Mouse (Mus musculus) hindbrain, embryonic 10.5 days (tissue): Measurements from ENCODE around the gene Nrip1. TPM values are rescaled to one million over a fixed set of nuclear protein-coding genes. Genes with fewer than 3 reads are reported as not detected.

ENCODE experiments used
- DNase-seq: peaks from one replicate; pipeline ENCODE4 v3.0.0-alpha.2; 2017; ENCODE audit warnings: low spot score
- H3K27ac ChIP-seq: fragments of 300-500 bp; sonication (generic); 2 replicates; pipeline ENCODE4 v1.5.1; 2016; ENCODE audit warnings: mild to moderate bottlenecking, moderate library complexity
- H3K27me3 ChIP-seq: fragments of 300-500 bp; sonication (generic); 2 replicates; pipeline ENCODE4 v1.6.1; 2016; ENCODE audit warnings: mild to moderate bottlenecking; ENCODE audit not compliant: poor library complexity, insufficient read depth, severe bottlenecking
- H3K36me3 ChIP-seq: fragments of 300-500 bp; sonication (generic); 2 replicates; pipeline ENCODE4 v1.6.1; 2016; ENCODE audit warnings: mild to moderate bottlenecking, moderate library complexity
- H3K4me1 ChIP-seq: fragments of 300-500 bp; sonication (generic); replicated peaks from 2 replicates; pipeline ENCODE4 v1.6.1; 2016; ENCODE audit warnings: mild to moderate bottlenecking
- H3K4me3 ChIP-seq: fragments of 300-500 bp; sonication (generic); 2 replicates; pipeline ENCODE4 v1.5.1; 2016; ENCODE audit warnings: mild to moderate bottlenecking, moderate library complexity
- H3K9me3 ChIP-seq: fragments of 300-500 bp; sonication (generic); 2 replicates; pipeline ENCODE4 v1.6.1; 2016; ENCODE audit warnings: mild to moderate bottlenecking, moderate library complexity
- WGBS: fragments of 180-500 bp; shearing (Covaris S2); methylation state at CpG from one replicate; pipeline ENCODE4 v1.1.7; 2016; 5-methylcytosine and 5-hydroxymethylcytosine counted together
- polyA plus RNA-seq: library from polyadenylated mRNA; unstranded; fragments of >200 nt; fragmentation: Nextera tagmentation; extraction: Ambion mirVana; gene quantifications from 2 replicates; pipeline ENCODE4 v1.2.1, GENCODE M21; 2016

The Nrip1 gene
- polyA plus RNA-seq, 1 experiment from 2014 or later = 34.8 TPM

DNA sequence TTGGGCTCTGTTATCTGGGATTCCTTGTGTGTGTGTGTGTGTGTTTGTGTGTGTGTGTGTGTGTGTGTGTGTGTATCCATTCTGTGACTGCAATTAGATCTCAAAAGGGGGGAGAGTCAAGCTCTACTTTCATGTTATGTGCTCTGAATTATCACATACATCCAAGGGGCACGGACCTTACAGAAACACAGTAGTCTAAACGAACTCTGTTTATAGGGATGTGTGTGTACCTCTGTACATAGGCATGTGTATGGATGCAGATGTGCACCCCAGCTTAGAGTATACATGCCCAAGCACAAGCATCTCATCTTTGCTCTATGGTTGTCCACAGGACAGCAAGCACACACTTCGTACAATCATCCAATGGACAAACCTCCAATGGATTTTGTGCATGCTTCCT is 98.0 kb downstream of the Nrip1 start:
- H3K4me3 ChIP-seq = no peak overlapping the region
- H3K27ac ChIP-seq = no peak overlapping the region
- H3K4me1 ChIP-seq = no peaks in the 10 kb centered on the region
- H3K9me3 ChIP-seq = no peaks in the 10 kb centered on the region
- WGBS = 89% methylated on average over 3 of the region's 3 CpGs
- no peak for DNase-seq
- H3K27me3 ChIP-seq = no peaks in the 10 kb centered on the region
- no peaks in the 10 kb centered on the region for H3K36me3 ChIP-seq

DNA sequence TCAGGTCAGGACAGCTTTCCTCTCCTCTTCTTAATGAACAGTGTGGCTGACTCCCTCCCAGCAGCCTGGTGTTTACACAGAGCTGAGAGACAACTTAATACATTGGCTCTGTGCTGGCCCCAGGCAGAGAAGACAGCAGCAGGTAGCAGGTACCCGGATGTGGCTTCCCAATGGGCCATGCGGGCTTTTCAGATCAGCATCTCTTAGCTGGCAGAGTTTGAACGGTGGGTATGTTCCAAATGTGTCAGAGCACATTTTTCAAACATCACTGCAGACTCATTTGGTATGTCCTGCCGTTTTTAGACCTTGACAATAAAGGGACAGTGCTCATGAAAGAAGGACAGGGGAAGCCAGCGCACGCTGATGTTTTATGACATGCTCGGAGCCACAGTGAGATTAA is 98.5 kb downstream of the Nrip1 start:
- Histone ChIP-seq H3K4me1 (no peaks in the 10 kb centered on the region), H3K27me3 (no peaks in the 10 kb centered on the region), H3K36me3 (no peaks in the 10 kb centered on the region), H3K9me3 (no peaks in the 10 kb centered on the region), H3K27ac (no peak overlapping the region), H3K4me3 (no peak overlapping the region)
- DNase-seq = no peak
- WGBS = 86% methylated on average over 7 of the region's 7 CpGs

DNA sequence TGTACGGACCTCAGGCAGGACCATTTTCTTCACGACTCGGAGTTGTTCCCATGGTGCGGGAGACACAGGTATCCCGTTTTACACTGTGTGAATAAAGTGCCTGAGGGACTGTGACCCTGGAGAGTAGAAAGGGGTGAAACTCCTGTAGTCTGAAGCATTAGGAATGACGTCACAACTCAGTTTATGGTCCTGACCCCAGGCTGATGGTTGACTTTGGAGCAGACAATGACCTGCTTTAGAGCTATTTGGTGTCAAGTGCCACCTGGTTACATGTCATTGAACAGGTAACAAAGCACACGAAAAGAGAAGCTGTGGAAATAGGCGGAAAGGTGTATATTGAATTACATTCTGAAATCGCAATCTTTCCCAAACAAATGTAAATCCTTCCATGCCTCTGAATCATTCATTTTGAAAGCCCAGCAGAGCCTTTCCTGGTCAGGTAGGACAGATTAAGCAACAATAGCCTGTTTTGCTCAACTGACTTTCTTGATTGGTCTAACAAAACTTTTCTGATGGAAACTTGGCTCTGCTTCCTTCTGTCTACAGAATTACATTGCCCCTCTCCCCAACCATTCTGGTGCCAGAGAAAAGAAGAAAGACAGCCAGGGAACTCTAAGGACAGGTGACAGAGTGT is 106.9 kb downstream of the Nrip1 start:
- H3K4me3 ChIP-seq = no peak overlapping the region
- no peaks in the 10 kb centered on the region for H3K9me3 ChIP-seq
- DNase-seq = no peak
- 79% methylated on average over 9 of the region's 9 CpGs for WGBS
- no peaks in the 10 kb centered on the region for H3K27me3 ChIP-seq
- peaks cover 5% of the 10 kb centered on the region; the same call in 1 of the 2 replicates for H3K4me1 ChIP-seq
- no peak overlapping the region for H3K27ac ChIP-seq
- H3K36me3 ChIP-seq = no peaks in the 10 kb centered on the region

DNA sequence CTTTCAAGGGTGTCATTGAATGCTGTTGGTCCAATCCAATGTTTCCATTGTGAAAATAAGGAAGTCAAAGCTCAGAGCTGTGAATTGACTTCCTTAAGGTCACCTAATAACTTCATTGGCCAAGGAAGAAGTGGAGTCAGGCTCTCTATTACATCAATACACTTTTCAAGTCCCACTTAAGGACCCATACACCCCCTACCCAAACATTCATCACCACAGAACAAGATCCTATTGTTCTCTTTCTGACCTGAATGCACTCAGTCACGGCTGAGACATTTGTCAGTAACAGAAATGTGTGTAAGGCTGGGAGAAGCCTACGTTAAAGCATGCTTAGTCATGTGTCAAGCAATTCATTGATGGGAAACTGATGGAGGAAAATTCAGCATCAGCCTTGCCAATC is 107.8 kb downstream of the Nrip1 start:
- no peaks in the 10 kb centered on the region for H3K36me3 ChIP-seq
- WGBS = 9% methylated on average over 2 of the region's 2 CpGs
- H3K27ac ChIP-seq = no peak overlapping the region
- H3K4me3 ChIP-seq = no peak overlapping the region
- peaks cover 5% of the 10 kb centered on the region; the same call in 1 of the 2 replicates for H3K4me1 ChIP-seq
- no peaks in the 10 kb centered on the region for H3K9me3 ChIP-seq
- H3K27me3 ChIP-seq = no peaks in the 10 kb centered on the region
- no peak for DNase-seq

DNA sequence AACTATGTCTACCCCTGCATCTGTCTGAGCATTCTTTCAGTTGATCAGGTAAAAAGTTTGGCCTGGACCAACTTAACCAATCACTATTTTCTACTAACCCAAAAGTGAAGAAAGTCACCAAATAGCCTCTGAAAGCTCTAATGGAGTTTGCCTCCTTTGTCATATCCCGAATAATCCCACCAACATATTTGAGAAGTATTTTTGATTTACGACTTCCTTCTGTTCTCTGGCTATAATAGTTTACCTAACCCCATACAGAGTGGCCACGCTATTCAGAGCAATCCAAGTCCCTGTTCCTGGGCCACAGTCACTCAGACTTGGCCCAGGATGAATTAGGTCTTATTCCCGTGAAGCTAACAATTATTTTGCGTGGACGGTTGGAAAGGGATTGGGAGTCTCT is 108.3 kb downstream of the Nrip1 start:
- H3K9me3 ChIP-seq = no peaks in the 10 kb centered on the region
- 85% methylated on average over 6 of the region's 6 CpGs for WGBS
- no peak overlapping the region for H3K4me3 ChIP-seq
- DNase-seq = no peak
- H3K36me3 ChIP-seq = no peaks in the 10 kb centered on the region
- no peak overlapping the region for H3K27ac ChIP-seq
- peaks cover 5% of the 10 kb centered on the region; the same call in 1 of the 2 replicates for H3K4me1 ChIP-seq
- no peaks in the 10 kb centered on the region for H3K27me3 ChIP-seq

DNA sequence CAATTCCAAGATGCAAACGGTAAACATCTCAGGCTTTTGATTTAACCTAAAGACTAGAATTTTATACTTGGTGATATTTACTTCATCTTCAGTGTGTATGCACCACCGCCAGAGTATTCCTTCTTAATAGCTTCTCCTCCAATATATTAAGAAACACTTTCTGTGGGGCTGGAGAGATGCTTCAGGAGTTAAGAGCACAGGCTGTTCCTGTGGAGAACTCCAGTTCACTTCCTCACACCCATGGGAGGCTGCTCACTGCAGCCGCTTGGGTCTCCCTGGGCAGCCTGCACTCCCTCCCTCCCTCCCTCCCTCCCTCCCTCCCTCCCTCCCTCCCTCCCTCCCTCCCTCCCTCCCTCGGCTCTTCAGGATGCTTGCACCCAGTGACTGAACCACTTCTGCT is 110.2 kb downstream of the Nrip1 start:
- Histone ChIP-seq H3K27me3 (no peaks in the 10 kb centered on the region), H3K4me3 (no peak overlapping the region), H3K4me1 (peaks cover 5% of the 10 kb centered on the region; the same call in 1 of the 2 replicates), H3K36me3 (no peaks in the 10 kb centered on the region), H3K9me3 (no peaks in the 10 kb centered on the region), H3K27ac (no peak overlapping the region)
- DNase-seq = no peak
- 73% methylated on average over 3 of the region's 4 CpGs for WGBS

DNA sequence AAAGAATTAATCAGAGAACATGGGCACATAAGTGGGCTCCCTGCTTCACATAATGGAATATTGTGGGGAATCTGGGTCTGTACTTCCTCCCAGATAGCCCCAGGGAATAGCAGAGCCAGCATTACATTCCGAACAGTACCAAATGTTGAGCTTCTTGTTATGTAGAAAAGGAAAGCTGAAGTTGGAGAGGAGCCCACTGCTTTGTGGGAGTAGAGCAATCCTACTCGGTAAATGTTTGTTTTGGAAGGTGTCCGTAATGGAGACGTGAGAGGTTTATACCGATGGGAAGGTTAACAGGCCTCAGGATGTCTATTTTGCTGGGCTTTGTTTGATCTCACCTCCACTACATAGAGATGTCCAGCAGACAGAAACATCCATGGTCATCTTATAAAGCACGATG is 113.3 kb downstream of the Nrip1 start:
- no peak for DNase-seq
- Histone ChIP-seq H3K27ac (no peak overlapping the region), H3K36me3 (no peaks in the 10 kb centered on the region), H3K27me3 (no peaks in the 10 kb centered on the region), H3K4me1 (no peaks in the 10 kb centered on the region), H3K9me3 (no peaks in the 10 kb centered on the region), H3K4me3 (no peak overlapping the region)
- 82% methylated on average over 6 of the region's 6 CpGs for WGBS

DNA sequence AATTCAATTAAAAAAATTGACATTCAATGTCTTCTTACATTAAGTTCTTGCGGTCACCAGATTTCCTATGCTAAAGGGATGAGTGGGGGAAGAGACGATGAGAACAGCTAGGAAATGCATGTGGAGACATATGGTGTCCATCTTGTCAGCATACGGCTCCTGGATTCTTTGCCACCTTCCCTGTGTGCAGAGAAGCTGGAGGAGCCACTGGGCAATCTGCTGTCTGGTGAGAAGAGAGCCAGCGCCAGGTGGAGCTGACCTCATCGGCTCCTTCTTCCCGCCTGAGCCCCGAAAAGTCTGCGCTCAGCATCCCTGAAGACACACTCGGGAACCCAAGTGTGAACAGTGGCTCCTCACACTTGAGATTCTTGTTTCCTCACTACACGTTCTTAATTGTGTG is 121.8 kb downstream of the Nrip1 start:
- no peak overlapping the region for H3K27ac ChIP-seq
- no peaks in the 10 kb centered on the region for H3K4me1 ChIP-seq
- no peak overlapping the region for H3K4me3 ChIP-seq
- H3K36me3 ChIP-seq = no peaks in the 10 kb centered on the region
- DNase-seq = no peak
- no peaks in the 10 kb centered on the region for H3K27me3 ChIP-seq
- H3K9me3 ChIP-seq = no peaks in the 10 kb centered on the region
- 88% methylated on average over 10 of the region's 10 CpGs for WGBS

DNA sequence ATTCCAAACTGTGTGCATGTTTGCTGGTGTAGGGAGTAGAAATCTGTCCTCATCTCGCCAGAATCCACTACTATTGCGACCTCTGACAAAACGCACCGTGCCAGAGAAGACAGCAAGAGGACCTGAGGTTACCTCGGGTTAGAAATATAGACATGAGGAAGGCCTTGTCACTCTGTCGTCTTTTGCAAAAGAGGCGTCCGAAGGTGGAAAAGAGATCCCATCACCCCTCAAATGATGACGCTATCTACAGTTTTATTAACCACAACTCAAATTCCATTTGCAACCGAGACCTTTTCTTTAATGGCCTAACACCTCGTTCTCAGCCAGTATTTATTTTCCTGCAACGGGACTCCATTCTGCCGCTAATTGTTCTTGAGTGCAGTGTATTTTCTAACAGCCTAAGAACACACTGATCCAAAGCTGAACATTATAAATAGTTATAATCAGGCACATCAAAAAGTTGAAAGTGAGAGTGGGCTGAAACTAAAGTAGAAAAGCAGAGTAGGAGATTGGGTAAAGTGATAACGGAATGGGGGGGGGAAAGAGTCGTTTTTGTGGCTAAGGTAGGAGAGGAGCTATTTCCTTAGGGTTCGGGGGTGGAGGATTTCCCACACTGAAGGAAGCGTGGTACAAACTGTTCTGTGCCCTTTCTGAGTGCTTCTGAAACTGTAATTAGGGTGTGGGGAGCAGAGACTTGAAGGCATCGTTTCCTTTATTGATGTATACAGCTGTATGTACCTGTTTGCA is 124.1 kb downstream of the Nrip1 start:
- 92% methylated on average over 18 of the region's 18 CpGs for WGBS
- Histone ChIP-seq H3K27ac (no peak overlapping the region), H3K27me3 (no peaks in the 10 kb centered on the region), H3K36me3 (no peaks in the 10 kb centered on the region), H3K4me3 (no peak overlapping the region), H3K9me3 (no peaks in the 10 kb centered on the region), H3K4me1 (no peaks in the 10 kb centered on the region)
- DNase-seq = no peak

DNA sequence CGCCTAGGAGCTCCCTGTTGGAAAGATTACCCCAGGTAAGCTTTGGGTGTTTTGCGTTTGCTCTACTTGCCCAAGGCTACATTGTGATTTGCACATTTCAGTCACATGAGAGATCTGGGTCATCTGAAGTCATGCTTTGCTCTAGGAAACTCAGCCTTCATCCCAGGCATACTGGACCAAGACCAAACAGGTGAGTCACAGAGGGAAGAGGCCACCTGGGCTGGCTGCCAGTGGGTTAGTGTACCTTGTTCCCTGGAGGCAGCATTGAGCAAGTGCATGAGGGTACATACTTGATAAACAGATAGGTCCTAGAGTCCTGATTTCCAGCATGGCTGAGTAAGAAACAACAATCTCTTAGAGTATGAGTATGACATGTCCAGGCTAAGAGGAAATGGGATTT is 130.8 kb downstream of the Nrip1 start:
- H3K27ac ChIP-seq = no peak overlapping the region
- H3K4me3 ChIP-seq = no peak overlapping the region
- H3K27me3 ChIP-seq = no peaks in the 10 kb centered on the region
- 85% methylated on average over 2 of the region's 2 CpGs for WGBS
- no peaks in the 10 kb centered on the region for H3K9me3 ChIP-seq
- no peaks in the 10 kb centered on the region for H3K4me1 ChIP-seq
- no peak for DNase-seq
- H3K36me3 ChIP-seq = no peaks in the 10 kb centered on the region

DNA sequence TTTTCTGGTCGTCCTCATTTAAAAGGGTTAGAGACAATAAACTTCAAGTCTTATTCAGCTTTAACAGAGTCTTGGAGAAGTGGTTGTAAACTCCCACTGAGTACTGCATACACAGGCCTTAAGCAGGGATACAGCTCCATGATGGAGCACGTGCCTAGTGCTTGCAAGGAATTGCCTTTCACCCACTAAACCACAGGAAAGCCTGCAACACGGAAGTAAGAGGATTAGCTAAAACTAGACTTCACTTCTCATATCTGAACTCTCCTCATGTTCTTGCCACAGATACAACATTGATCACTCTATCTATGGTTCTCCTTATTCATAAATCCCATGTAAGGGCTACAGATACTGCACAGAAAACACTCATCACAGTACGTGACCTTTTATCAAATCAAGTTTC is 132.4 kb downstream of the Nrip1 start:
- no peaks in the 10 kb centered on the region for H3K9me3 ChIP-seq
- no peak for DNase-seq
- no peak overlapping the region for H3K27ac ChIP-seq
- H3K4me1 ChIP-seq = no peaks in the 10 kb centered on the region
- H3K36me3 ChIP-seq = no peaks in the 10 kb centered on the region
- no peaks in the 10 kb centered on the region for H3K27me3 ChIP-seq
- 90% methylated on average over 4 of the region's 4 CpGs for WGBS
- H3K4me3 ChIP-seq = no peak overlapping the region

DNA sequence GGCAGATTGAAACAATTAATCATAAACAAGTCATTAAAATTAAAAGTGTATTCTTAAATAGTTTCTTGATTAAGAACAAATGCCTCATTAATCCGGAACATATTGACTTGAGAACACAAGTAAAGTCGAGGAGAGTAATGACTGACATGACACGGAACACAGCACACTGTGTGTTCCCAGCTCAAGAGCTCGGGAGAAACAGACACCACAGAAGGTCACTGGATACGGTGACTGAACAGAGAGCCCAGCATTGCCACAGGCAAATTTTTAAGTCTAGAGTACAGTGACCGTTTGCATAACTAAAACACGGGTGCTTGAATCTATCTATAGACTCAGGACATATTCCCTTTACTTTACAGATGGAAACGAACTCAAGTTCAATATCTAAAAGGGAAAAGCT is 134.3 kb downstream of the Nrip1 start:
- no peaks in the 10 kb centered on the region for H3K4me1 ChIP-seq
- H3K36me3 ChIP-seq = no peaks in the 10 kb centered on the region
- 76% methylated on average over 8 of the region's 8 CpGs for WGBS
- H3K27ac ChIP-seq = no peak overlapping the region
- H3K27me3 ChIP-seq = no peaks in the 10 kb centered on the region
- no peak for DNase-seq
- no peak overlapping the region for H3K4me3 ChIP-seq
- H3K9me3 ChIP-seq = no peaks in the 10 kb centered on the region

DNA sequence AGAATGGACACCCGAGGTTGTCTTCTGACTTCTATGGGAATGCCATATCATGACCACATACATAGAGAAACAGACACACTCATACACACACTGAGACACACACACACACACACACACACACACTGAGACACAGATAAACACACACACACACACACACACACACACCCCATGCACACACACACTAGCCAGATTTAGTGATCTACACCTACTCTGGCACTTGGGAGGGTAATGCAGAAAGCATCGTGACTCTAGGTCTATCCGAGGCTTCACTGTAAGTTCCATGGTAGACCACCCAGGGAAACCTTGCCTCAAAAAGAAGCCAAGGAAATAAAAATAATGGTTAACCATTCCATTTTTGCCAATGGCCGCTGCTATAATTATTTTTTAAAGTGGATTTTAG is 134.8 kb downstream of the Nrip1 start:
- Histone ChIP-seq H3K4me3 (no peak overlapping the region), H3K9me3 (no peaks in the 10 kb centered on the region), H3K27ac (no peak overlapping the region), H3K4me1 (no peaks in the 10 kb centered on the region), H3K36me3 (no peaks in the 10 kb centered on the region), H3K27me3 (no peaks in the 10 kb centered on the region)
- DNase-seq = no peak
- 92% methylated on average over 4 of the region's 4 CpGs for WGBS
